Mouse (Mus musculus) midbrain, embryonic 14.5 days (tissue): ENCODE data around the gene Apbb1. TPM values are rescaled to one million over a fixed set of nuclear protein-coding genes. Genes with fewer than 3 reads are reported as not detected.
A peak's percentile ranks its signal among the peaks of the same experiment; 100 is the strongest.

ENCODE experiments used
- ATAC-seq: fragments of 200-750 bp; cut with Nextera tagmentation; 2 replicates; pipeline ENCODE4 v1.8.0; 2017; ENCODE audit warnings: moderate number of reproducible peaks, moderate library complexity; ENCODE audit not compliant: low FRiP score, low TSS enrichment
- DNase-seq: peaks from one replicate; pipeline ENCODE4 v3.0.0-alpha.2; 2015
- H3K27ac ChIP-seq: fragments of 300-500 bp; sonication (generic); replicated peaks from 2 replicates; pipeline ENCODE4 v1.5.1; 2014; ENCODE audit warnings: mild to moderate bottlenecking, low read depth, low read length, moderate library complexity
- H3K27me3 ChIP-seq: fragments of 300-500 bp; sonication (generic); 2 replicates; pipeline ENCODE4 v1.6.1; 2014; ENCODE audit warnings: low read length, control low read depth, mixed read lengths; ENCODE audit not compliant: control insufficient read depth, insufficient read depth
- H3K36me3 ChIP-seq: fragments of 300-500 bp; sonication (generic); 2 replicates; pipeline ENCODE4 v1.6.1; 2014; ENCODE audit warnings: low read length, control low read depth; ENCODE audit not compliant: control insufficient read depth, insufficient read depth
- H3K4me1 ChIP-seq: fragments of 300-500 bp; sonication (generic); 2 replicates; pipeline ENCODE4 v1.6.1; 2014; ENCODE audit warnings: mild to moderate bottlenecking, antibody characterized with exemption, low read length, control low read depth; ENCODE audit not compliant: control insufficient read depth, insufficient read depth
- H3K4me2 ChIP-seq: fragments of 300-500 bp; sonication (generic); 2 replicates; pipeline ENCODE4 v1.6.1; 2014; ENCODE audit warnings: mild to moderate bottlenecking, low read length, moderate library complexity
- H3K4me3 ChIP-seq: fragments of 300-500 bp; sonication (generic); replicated peaks from 2 replicates; pipeline ENCODE4 v1.5.1; 2014; ENCODE audit warnings: low read depth, low read length
- H3K9ac ChIP-seq: fragments of 300-500 bp; sonication (generic); replicated peaks from 2 replicates; pipeline ENCODE4 v1.6.1; 2014; ENCODE audit warnings: mild to moderate bottlenecking, low read length, moderate library complexity
- H3K9me3 ChIP-seq: fragments of 300-500 bp; sonication (generic); 2 replicates; pipeline ENCODE4 v1.6.1; 2016; ENCODE audit warnings: low read length, control low read depth, mixed read lengths; ENCODE audit not compliant: control insufficient read depth
- WGBS: fragments of 180-500 bp; shearing (Covaris S2); extraction: QIAGEN DNeasy Blood & Tissue Kit; methylation state at CpG from one replicate; pipeline ENCODE4 v1.1.7; 2014; 5-methylcytosine and 5-hydroxymethylcytosine counted together
- polyA plus RNA-seq: library from polyadenylated mRNA; unstranded; fragments of >200 nt; fragmentation: Nextera tagmentation; extraction: Ambion mirVana; gene quantifications from 2 replicates; pipeline ENCODE4 v1.2.1, GENCODE M21; 2014

Gene Apbb1
- polyA plus RNA-seq, 1 experiment from 2014 or later, result 227 TPM

DNA sequence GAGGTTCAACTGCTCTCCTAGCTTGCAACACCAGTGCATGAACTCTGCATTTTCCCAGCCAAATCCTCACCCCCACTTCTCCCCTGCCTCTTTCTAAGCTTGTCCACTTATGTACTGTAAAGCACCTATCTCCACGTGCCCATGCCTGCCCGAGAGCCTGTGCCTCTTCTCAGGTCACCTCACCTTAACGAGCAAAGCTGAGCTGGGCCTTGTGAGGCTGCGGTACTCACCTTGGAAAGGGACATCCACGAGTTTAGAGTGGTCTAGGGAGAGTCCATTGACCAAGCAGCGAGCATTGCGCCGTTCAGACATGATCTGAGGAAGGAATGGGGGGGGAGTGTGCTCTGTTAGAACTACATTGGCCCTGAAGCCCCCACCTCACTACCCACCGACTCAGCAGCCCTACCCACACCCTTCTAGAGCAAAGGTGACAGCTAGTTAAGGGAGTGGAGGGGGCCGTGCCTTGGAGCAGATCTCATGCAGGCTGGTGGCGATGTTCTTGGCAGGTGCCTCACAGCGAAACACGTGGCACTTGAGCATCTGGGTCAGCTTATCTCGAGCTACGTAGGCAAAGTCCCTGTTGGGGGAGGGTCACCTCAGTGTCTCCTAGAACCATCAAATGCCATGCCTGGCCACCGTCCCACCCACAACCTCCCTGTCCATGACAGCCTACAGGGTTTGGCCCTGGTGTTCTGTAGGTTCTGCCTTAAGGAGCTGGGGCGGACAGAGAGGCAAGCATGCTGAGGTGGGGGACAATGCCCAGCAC lies 16.2 kb downstream of the Apbb1 start:
- no peak overlapping the region for H3K4me2 ChIP-seq
- H3K9ac ChIP-seq, result no peak overlapping the region
- H3K36me3 ChIP-seq, result peaks cover 69% of the 10 kb centered on the region
- H3K4me3 ChIP-seq, result no peak overlapping the region
- H3K4me1 ChIP-seq, result peaks cover 25% of the 10 kb centered on the region
- no peaks in the 10 kb centered on the region for H3K9me3 ChIP-seq
- ATAC-seq (no peak), DNase-seq (no peak)
- H3K27ac ChIP-seq, result no peak overlapping the region
- WGBS, result 85% methylated on average over 17 of the region's 17 CpGs
- H3K27me3 ChIP-seq, result no peaks in the 10 kb centered on the region

DNA sequence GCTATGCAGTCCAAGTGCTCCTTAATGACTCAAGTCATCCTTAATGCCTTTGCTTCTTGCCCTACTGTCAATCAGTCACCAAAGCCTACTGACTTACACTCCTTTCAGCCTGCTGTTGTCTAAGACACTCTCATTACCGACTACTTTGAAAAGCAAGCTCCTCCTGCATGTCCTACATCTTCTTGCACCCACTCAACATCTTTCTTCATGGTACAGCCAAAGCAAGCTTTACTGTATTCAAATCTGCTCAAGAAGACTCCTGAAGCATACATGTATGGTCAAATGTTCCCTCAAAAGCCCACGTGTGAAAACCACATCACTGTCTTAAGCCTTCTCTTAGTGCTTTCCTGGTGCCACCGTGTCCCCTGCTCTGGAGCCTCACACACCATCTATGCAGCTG lies 18.1 kb downstream of the Apbb1 start:
- Histone ChIP-seq H3K9ac (no peak overlapping the region), H3K4me1 (peaks cover 6% of the 10 kb centered on the region), H3K36me3 (peaks cover 88% of the 10 kb centered on the region), H3K27ac (no peak overlapping the region), H3K27me3 (no peaks in the 10 kb centered on the region), H3K4me3 (no peak overlapping the region), H3K9me3 (no peaks in the 10 kb centered on the region), H3K4me2 (no peak overlapping the region)
- 91% methylated on average over 3 of the region's 3 CpGs for WGBS
- ATAC-seq, result no peak
- no peak for DNase-seq

- no peak overlapping the region for H3K4me2 ChIP-seq
- ATAC-seq (no peak), DNase-seq (no peak)
- no peak overlapping the region for H3K27ac ChIP-seq
- no peak overlapping the region for H3K4me3 ChIP-seq
- 95% methylated on average over 3 of the region's 3 CpGs for WGBS
- no peaks in the 10 kb centered on the region for H3K9me3 ChIP-seq
- H3K9ac ChIP-seq, result no peak overlapping the region
- peaks cover 92% of the 10 kb centered on the region for H3K36me3 ChIP-seq
- H3K4me1 ChIP-seq, result no peaks in the 10 kb centered on the region
- no peaks in the 10 kb centered on the region for H3K27me3 ChIP-seq
Observed at GRCm38 (mm10) chr7:105562317-105562716, 19.1 kb downstream of the Apbb1 start.

- ATAC-seq, result no peak
- WGBS, result 95% methylated on average over 9 of the region's 9 CpGs
Observed at GRCm38 (mm10) chr7:105559016-105559415, 22.4 kb downstream of the Apbb1 start.

DNA sequence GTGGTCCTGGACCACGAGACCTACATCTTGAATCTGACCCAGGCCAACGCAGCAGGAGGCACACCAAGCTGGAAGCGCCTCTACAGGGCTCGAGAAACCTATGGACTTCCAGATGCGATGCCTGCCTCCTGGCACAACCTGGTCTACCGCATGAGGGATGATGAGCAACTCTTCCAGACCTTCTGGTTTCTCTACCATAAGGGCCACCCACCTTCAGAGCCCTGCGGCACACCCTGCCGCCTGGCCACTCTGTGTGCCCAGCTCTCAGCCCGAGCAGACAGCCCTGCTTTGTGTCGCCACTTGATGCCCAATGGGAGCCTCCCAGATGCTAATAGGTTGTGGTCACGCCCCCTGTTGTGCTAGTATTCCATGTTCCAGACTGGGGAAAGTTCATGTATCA lies 23.8 kb downstream of the Apbb1 start:
- Histone ChIP-seq H3K4me1 (peaks cover 22% of the 10 kb centered on the region), H3K4me2 (no peak overlapping the region), H3K27ac (no peak overlapping the region), H3K27me3 (no peaks in the 10 kb centered on the region), H3K9ac (no peak overlapping the region), H3K36me3 (peaks cover 53% of the 10 kb centered on the region), H3K9me3 (no peaks in the 10 kb centered on the region), H3K4me3 (no peak overlapping the region)
- ATAC-seq (no peak), DNase-seq (no peak)
- WGBS, result 81% methylated on average over 11 of the region's 11 CpGs

More at GRCm38 (mm10) chr7:105559016-105559415, 22.4 kb downstream of the Apbb1 start:
- peaks cover 65% of the 10 kb centered on the region for H3K36me3 ChIP-seq
- H3K4me2 ChIP-seq, result no peak overlapping the region
- no peak overlapping the region for H3K4me3 ChIP-seq
- H3K4me1 ChIP-seq, result peaks cover 18% of the 10 kb centered on the region
- DNase-seq, result no peak
- H3K27ac ChIP-seq, result no peak overlapping the region
- H3K9ac ChIP-seq, result no peak overlapping the region
- H3K9me3 ChIP-seq, result no peaks in the 10 kb centered on the region
- H3K27me3 ChIP-seq, result no peaks in the 10 kb centered on the region

DNA sequence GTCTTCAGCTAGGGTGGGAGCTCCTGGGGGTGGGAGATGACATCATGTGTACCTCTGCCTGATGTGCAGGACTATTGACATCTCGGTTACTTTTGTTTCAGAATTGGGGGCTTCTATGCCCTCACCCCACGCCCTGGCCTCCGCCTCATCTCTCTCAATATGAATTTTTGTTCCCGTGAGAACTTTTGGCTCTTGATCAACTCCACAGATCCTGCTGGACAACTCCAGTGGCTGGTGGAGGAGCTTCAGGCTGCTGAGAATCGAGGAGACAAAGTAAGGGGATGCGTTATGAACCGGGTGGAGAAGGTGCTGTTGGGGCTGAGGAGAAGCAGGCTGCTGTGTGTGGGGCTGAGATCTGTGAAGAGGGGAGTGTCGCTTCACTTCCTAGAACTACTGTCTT lies 25.0 kb downstream of the Apbb1 start:
- ATAC-seq (no peak), DNase-seq (no peak)
- H3K4me1 ChIP-seq, result peaks cover 22% of the 10 kb centered on the region
- 90% methylated on average over 8 of the region's 8 CpGs for WGBS
- no peak overlapping the region for H3K4me2 ChIP-seq
- no peak overlapping the region for H3K4me3 ChIP-seq
- H3K36me3 ChIP-seq, result peaks cover 41% of the 10 kb centered on the region
- no peak overlapping the region for H3K9ac ChIP-seq
- H3K9me3 ChIP-seq, result no peaks in the 10 kb centered on the region
- no peak overlapping the region for H3K27ac ChIP-seq
- H3K27me3 ChIP-seq, result no peaks in the 10 kb centered on the region

- H3K4me2 ChIP-seq, result peak overlapping the region; percentile 65
- DNase-seq, result no peak
- peaks cover 34% of the 10 kb centered on the region for H3K36me3 ChIP-seq
- no peak overlapping the region for H3K27ac ChIP-seq
- H3K9me3 ChIP-seq, result no peaks in the 10 kb centered on the region
- peaks cover 22% of the 10 kb centered on the region for H3K4me1 ChIP-seq
- no peaks in the 10 kb centered on the region for H3K27me3 ChIP-seq
- WGBS, result 87% methylated on average over 10 of the region's 10 CpGs
- ATAC-seq, result no peak
- H3K4me3 ChIP-seq, result peak overlapping the region; percentile 75
- H3K9ac ChIP-seq, result no peak overlapping the region
Observed at GRCm38 (mm10) chr7:105555571-105555970, 25.9 kb downstream of the Apbb1 start.

GRCm38 (mm10) chr7:105554212-105554942 lies 27.1 kb downstream of the Apbb1 start, which contains the start of gene Smpd1:
Gene Smpd1, plus strand, starts transcription at chr7:105554360.
- Histone ChIP-seq H3K27me3 (no peaks in the 10 kb centered on the region), H3K4me2 (peak within 1 kb of the TSS; percentile 65), H3K4me1 (peaks cover 22% of the 10 kb centered on the region), H3K36me3 (peaks cover 26% of the 10 kb centered on the region), H3K9me3 (no peaks in the 10 kb centered on the region), H3K9ac (peak within 1 kb of the TSS; percentile 87), H3K4me3 (peak within 1 kb of the TSS; percentile 75), H3K27ac (peak within 1 kb of the TSS; percentile 79)
- 3% methylated on average over 26 of the region's 26 CpGs for WGBS
- ATAC-seq, result peak; percentile 93
- peak; percentile 95 for DNase-seq
